Mouse (Mus musculus): Measurements from ENCODE around the gene Olfm2. TPM values are rescaled to one million over a fixed set of nuclear protein-coding genes. Genes with fewer than 3 reads are reported as not detected.

Gene Olfm2
- total RNA-seq, 2 experiments from 2014 or later: 127 to 142 TPM

Other genes starting within 250 kb of the Olfm2 start
- gene Zfp266, start 224.9 kb downstream of the Olfm2 start, total RNA-seq (2021): 10 to 100 TPM; 41.4 to 42.2 TPM
- 10 to 100 TPM; 14.9 to 17.6 TPM for gene Zfp846, start 165.1 kb downstream of the Olfm2 start, total RNA-seq (2021)
- 100 to 1,000 TPM; 310 to 319 TPM for gene Ubl5, start 103.5 kb downstream of the Olfm2 start, total RNA-seq (2021)
- gene Fbxl12, start 101.6 kb downstream of the Olfm2 start, total RNA-seq (2021): 10 to 100 TPM; 21.9 to 22.6 TPM
- gene Pin1, start 94.3 kb downstream of the Olfm2 start, total RNA-seq (2021): 10 to 100 TPM; 40.4 to 42.3 TPM
- gene Col5a3, start 68.7 kb upstream of the Olfm2 start, total RNA-seq (2021): 1 to 10 TPM; 1.7 to 1.8 TPM
- not detected for gene Rdh8, start 72.2 kb upstream of the Olfm2 start, total RNA-seq (2021)
- gene A230050P20Rik, start 122.3 kb upstream of the Olfm2 start, total RNA-seq (2021): 10 to 100 TPM; 68.5 to 85.5 TPM
- 10 to 100 TPM in 1 of 2 experiments, 1 to 10 TPM in 1; 9.7 to 11.7 TPM for gene Angptl6, start 133.4 kb upstream of the Olfm2 start, total RNA-seq (2021)
- gene Ppan, start 141.8 kb upstream of the Olfm2 start, total RNA-seq (2021): 10 to 100 TPM; 20.7 to 23.3 TPM
- gene Eif3g, start 152.3 kb upstream of the Olfm2 start, total RNA-seq (2021): 100 to 1,000 TPM; 133 to 134 TPM
- gene Dnmt1, start 213.5 kb upstream of the Olfm2 start, total RNA-seq (2021): 10 to 100 TPM; 40.2 to 41.0 TPM
- gene S1pr2, start 230.4 kb upstream of the Olfm2 start, total RNA-seq (2021): 1 to 10 TPM; 2.9 to 3.4 TPM